Mouse (Mus musculus) mesoderm, embryonic 11.5 days (tissue): Measurements from ENCODE around the gene Atp5b.

Experiments used
- DNase-seq: peaks from one replicate; pipeline ENCODE4 v3.0.0-alpha.2; 2012; ENCODE audit warnings: low read depth, low spot score

The Atp5b gene

DNA sequence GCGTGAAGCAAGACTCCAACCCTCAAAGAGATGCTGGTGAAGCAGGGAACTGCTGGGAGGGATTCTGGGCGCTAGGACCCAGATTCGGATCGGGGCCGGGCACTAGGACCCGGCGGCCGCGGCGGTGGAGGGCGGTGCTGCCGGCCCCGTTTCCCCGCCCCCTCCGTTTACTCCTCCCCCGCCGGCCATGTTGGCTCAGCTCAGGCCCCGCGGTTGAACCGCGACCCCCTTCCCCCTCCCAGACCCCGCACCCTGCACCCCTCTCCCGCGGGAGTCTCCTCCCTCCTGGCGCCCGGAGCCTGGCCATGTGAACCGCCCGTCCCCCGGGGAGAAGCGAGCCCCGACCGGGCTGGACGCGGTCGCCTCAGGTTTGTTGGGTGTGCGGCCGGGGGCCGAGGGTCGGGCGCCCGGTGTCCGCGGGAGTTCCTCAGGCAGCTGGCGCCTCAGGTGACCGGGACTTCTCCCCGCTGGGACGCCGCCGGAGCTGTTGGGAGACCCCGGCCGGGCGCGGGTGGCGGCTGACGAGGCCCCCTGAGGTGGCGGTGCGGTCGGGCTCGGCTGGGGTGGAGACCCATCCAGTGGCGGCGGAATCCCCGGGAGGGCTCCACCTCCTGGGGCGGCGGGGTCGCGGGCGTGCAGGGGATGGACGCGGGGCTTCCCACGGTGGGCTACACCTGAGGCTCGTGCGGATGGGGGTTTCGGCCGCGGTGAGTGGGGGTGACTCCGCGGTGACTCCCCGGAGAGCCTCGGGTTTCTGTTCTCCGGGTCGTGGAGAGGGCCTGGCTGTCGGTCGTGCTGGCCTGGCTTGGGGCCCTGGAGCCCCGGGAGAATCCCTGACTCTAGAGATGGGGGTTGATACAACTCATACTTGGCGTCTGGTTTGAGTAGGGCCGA is 13.9 kb downstream of the Atp5b start:
- peak; percentile 92 for DNase-seq

DNA sequence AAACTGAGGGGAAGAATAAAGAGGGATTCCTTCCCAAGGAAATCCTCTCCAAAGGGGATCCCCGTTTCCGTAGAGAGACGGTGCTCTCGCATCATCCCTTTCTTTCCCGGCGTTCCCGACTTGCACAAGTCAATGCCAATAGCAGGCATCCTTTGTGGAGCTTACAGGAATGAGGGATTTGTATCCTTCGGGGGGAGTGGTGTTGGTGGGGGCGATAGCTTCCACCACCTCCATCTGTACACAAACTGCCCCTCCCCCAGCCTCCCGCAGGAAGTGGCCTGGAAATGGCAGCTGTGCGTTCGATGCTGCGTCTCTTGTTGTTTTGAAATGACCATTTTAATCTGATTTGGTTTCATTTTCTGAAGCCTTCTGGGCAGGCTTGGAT is 14.5 kb downstream of the Atp5b start:
- peak; percentile 47 for DNase-seq

DNA sequence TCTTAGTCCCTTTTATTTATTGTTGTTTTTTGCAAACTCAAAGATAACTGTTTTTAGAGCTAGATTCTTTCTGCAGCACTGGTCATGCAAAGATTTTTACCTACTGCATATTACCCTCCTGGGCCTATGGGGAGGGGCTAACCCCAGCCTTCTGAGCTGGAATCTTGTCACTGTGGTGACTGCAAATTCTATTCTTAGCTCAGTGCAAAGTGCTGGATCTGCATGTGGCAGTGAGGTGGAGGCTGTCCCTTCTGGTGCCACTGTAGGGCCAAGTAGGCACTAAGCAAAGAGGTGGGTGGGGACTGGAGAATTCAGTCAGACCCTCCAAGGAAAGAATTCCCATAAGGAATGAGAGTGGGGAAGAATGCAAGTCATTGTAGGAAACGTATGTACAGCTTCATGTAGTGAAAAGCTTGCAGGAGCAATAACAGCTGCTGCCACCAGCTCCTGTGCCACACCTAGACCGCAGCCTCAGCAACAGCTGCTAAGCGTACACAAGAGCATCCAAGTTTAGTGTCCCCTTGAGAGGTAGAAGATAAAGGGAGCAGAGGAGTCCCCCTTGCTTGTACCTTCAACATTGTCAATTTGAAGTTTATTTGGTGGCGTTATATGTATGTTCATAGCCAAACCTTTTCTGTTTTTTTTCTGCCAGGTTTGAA is 27.2 kb downstream of the Atp5b start:
- no peak for DNase-seq

DNA sequence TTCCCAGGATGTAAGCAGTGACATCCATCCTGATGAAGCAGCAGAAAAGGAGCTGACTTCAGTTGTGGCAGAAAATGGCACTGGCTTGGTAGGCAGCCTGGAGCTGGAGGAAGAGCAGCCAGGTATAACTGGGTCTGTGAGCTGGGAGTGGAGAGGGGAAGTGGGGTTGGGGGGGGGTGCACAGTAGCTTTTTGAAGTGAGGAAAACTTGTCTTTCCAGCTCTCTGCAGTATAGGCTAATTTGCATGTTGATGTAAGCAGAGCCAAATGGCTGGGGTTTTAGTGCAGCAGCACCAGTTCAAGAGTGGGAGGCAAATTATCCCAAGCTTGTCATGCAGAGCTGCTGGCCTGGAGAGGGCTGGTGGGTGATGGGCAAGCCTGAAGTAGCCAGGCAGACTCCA is 28.2 kb downstream of the Atp5b start:
- DNase-seq: no peak

DNA sequence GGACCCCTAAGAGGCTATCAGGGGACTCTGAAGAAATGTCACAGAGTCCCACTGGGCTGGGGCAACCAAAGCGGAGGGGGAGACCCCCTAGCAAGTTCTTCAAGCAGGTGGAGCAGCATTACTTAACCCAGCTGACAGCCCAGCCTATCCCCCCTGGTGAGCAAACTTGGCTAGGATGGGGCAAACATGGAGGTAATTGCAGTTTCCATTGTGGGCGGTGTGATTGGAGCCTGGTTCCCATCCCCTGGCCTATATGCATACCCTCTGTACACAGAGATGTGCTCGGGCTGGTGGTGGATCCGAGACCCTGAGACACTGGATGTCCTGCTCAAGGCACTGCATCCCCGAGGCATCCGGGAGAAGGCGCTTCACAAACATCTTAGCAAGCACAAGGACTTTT is 40.8 kb downstream of the Atp5b start:
- DNase-seq: no peak

DNA sequence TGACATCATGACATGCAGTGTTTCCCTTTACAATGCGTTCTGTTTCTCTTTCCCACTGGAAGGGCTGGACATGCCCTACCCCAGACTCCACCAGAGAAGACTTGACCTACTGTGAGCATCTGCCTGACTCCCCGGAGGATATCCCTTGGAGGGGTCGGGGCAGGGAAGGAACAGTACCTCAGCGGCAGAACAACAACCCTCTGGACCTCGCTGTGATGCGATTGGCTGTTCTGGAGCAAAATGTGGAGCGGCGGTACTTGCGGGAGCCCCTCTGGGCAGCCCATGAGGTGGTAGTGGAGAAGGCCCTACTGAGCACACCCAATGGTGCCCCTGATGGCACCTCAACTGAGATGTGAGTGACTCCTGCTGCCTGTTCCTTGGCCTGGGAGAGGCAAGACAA is 41.8 kb downstream of the Atp5b start:
- no peak for DNase-seq

DNA sequence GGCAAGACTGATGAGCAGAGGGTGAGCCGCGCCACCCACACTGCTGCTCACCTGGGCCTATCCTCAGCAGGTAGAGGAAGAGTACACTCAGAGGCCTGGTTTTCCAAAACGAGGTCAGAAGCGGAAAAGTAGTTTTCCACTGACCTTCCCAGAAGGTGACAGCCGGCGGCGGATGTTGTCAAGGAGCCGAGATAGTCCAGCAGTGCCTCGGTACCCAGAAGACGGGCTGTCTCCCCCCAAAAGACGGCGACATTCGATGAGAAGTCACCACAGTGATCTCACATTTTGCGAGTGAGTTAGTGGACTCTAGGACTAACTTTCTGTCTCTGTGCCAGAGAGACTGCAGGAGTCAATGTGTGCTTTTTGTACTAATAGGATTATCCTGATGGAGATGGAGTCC is 42.9 kb downstream of the Atp5b start:
- no peak for DNase-seq

DNA sequence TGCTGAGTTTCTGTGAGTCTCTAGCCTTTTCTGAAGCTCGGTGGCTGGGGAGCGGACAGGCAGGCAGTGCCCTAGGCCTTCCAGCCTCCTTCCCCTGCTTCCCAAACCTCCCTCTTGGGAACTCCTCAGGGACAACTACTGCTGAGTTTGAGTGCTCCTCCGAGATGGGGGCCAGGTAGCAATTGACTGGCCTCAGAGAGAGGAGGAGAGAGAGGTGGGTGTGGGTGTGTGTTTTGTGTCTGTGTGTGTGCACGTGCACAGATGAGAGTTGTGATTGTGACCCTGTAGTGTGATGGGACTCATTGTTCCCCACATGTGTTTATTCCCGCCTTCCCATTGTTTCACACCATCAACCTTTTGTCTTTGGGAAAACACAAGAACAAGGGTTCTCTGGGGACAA is 44.4 kb downstream of the Atp5b start:
- no peak for DNase-seq

DNA sequence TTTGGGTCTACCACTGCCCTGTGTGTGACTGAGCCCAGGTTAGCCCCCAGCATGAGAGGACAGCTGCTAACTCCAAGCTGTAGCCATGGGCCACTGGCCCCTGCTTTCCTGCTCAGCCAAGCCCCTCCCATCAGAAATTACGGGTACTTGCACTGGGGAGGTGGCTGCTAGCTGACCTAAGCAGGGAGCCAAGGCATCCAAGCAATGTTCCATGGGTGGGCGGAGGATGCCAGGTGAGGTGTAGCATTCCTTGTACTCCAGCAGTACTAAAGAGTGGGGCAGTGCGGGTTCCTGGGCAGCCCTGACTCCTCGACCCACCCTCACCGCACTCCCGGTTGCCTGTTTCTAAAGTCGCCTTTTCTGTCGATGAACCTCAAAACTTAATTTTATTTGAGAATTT is 45.1 kb downstream of the Atp5b start:
- DNase-seq: no peak

DNA sequence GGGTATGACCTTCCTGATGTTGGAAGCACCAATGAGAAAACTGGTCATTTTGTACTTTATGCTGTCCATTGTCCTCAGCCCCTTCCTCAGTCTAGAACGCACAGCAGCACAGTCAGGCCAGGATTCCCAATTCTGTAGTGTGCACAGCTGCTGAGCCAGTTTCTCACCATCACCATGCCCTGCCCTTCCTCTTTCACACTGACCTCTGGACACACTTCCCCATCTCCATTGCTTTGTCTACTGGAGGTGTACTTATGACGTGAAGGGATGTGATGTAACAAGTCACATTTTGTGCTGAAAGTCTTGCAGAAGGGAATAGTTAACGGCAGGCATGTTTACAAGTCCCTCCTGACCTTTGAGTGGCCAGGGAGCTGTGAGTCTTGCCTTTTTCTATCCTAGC is 48.2 kb downstream of the Atp5b start:
- DNase-seq: no peak

DNA sequence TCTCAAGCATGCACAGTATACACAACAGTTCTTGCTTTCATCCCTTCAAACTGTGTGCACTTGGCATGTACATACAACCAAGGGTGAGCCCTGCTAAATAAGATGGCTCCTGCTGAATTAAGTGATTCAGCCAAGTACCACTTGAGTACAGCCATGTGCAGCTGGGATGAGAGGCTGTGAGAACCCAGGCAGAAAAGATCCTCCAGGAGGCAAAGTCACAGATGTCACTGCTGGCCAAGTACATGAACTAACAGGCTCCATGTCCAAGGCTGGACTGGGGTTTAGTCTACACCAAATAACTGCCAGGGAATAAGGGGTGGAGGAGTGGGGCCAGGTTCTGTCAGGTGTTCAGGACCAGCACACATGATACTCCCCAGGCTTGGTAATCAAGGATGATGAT is 48.7 kb downstream of the Atp5b start:
- no peak for DNase-seq

DNA sequence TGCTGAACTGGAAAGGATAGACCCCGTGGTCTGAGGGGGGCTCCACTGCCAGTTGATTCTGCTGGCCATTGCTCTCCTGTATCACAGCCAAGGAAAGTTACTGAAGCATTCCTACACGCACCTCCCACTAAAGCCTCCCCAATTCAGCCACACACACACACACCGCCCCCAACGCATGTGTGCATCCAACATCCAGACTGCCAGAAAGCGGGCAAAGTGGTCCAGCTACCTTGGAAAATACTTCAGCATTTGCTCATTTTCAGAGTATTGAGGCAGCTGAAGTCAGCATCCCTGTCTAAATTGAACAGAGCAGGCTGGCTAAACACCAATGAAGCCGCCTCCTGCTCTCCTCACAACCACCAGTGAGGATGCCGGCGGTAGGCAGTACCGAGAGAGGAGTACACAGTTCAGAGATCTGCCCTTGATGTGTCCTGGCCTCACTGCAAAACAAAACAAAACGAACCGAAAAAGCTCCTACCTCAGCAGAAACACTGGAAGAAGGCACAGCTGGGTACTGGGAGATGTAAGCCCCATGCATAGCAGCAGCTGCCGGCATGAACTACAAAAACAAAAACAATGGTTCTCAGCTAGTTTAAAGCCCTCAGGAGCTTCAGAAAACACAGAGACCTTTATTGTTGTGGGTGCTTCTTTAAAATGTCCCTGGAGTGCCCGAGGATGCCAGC is 50.7 kb downstream of the Atp5b start:
- no peak for DNase-seq

DNA sequence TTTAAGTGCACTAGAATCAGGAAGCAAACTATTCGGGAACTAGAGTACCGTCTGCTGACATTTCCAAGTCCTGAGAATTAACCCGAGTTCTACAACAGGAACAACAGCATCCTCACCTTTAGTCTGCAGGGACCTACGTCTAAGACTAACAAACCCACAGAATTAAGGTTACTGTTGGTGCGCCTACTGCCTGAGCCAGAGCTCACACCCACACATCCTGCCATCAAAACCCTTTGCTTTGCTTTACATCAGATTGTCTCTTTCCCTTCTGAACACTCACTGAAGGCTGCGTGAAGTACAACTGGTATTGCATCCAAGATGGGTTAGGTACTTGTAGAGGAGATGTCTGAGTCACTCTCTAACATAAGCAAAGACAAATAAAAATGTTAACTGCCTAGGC is 52.3 kb downstream of the Atp5b start:
- DNase-seq: no peak
